Mouse (Mus musculus): ENCODE measurements around the gene Gm20518. TPM values are rescaled to one million over a fixed set of nuclear protein-coding genes. Genes with fewer than 3 reads are reported as not detected.

Gm20518 gene
- polyA plus RNA-seq, 1 experiment = 0.08 TPM

DNA sequence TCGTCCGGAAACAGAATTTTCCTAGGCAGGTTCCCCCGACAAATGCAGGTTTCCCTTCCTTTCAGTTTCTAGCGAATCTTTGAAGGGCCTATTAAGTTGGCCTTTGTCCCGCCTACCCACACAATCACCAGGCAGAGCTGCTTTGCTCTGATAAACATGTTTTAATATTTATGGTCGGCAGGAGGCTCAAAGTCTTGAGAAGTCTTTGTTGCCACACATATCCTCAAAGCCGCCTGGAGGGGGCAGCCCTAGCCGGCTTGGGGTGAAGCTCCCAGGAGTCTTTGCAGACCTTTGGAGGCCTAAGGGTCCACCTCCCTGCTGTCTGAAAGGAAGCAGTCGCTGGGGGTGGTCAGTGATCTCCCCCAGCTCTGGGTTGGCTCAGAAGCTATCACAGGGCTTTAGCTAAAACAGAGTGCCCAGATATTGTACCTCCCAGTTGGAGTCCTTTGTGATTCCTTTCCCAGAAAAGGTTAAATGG is 37.2 kb upstream of the Gm20518 start:
- TF ChIP-seq MAX (IDR thresholded peaks at IDR 0.05; ENCODE audit: low read depth) (no peak), CEBPB (IDR thresholded peaks at IDR 0.05; ENCODE audit: insufficient read depth, poor library complexity, severe bottlenecking) (no peak), TCF12 (IDR thresholded peaks at IDR 0.05; ENCODE audit: insufficient read depth, poor library complexity, severe bottlenecking) (no peak), REST (IDR thresholded peaks at IDR 0.05; ENCODE audit: insufficient read depth, insufficient read length) (no peak), MYOD1 (IDR thresholded peaks at IDR 0.05; ENCODE audit: control insufficient read depth in 1 of 3, insufficient read length in 2 of 3, low read depth in 2 of 3) (no peak), SRF (IDR thresholded peaks at IDR 0.05; ENCODE audit: control insufficient read depth, insufficient read length, low read depth) (no peak), POLR2AphosphoS2 (IDR thresholded peaks at IDR 0.05; ENCODE audit: insufficient read length, low read depth) (no peak), E2F4 (IDR thresholded peaks at IDR 0.05; ENCODE audit: insufficient read depth) (no peak), TCF3 (IDR thresholded peaks at IDR 0.05; ENCODE audit: insufficient read length, low read depth) (no peak), USF1 (IDR thresholded peaks at IDR 0.05; ENCODE audit: low read depth) (no peak), POLR2A (IDR thresholded peaks at IDR 0.05; ENCODE audit: insufficient read length, low read depth) (no peak), MYOG (IDR thresholded peaks at IDR 0.05; ENCODE audit: control insufficient read depth in 1 of 3, insufficient read depth in 1 of 3, insufficient read length in 2 of 3, low read depth in 2 of 3) (no peak)
- Histone ChIP-seq H3K36me3 (ENCODE audit: control insufficient read depth, insufficient read depth) (no peaks in the 10 kb centered on the region), H3K79me2 (ENCODE audit: control insufficient read depth, insufficient read depth) (no peaks in the 10 kb centered on the region), H3K27me3 (ENCODE audit: control insufficient read depth, insufficient read depth, insufficient read length) (peaks cover 12% of the 10 kb centered on the region), H3ac (ENCODE audit: control insufficient read depth, insufficient read length) (peak overlapping the region; percentile 29), H3K4me2 (ENCODE audit: low read depth) (peak overlapping the region; percentile 100), H3K4me3 (peak overlapping the region; percentile 53)

- peak within 1 kb of the TSS; percentile 100 for H3K4me2 ChIP-seq (ENCODE audit: low read depth)
- H3K27me3 ChIP-seq (ENCODE audit: control insufficient read depth, insufficient read depth, insufficient read length) = peaks cover 7% of the 10 kb centered on the region
- TF ChIP-seq POLR2A (IDR thresholded peaks at IDR 0.05; ENCODE audit: insufficient read length, low read depth) (peak; percentile 65), POLR2AphosphoS2 (IDR thresholded peaks at IDR 0.05; ENCODE audit: insufficient read length, low read depth) (no peak), E2F4 (IDR thresholded peaks at IDR 0.05; ENCODE audit: insufficient read depth) (no peak), TCF3 (IDR thresholded peaks at IDR 0.05; ENCODE audit: insufficient read length, low read depth) (no peak)
- no peaks in the 10 kb centered on the region for H3K36me3 ChIP-seq (ENCODE audit: control insufficient read depth, insufficient read depth)
- H3ac ChIP-seq (ENCODE audit: control insufficient read depth, insufficient read length) = peak within 1 kb of the TSS; percentile 29
- H3K79me2 ChIP-seq (ENCODE audit: control insufficient read depth, insufficient read depth) = no peaks in the 10 kb centered on the region
- peak within 1 kb of the TSS; percentile 53 for H3K4me3 ChIP-seq
Observed at GRCm38 (mm10) chr16:17928087-17928580, 36.7 kb upstream of the Gm20518 start, which contains the start of gene Slc25a1. Gene Slc25a1, minus strand, starts transcription at chr16:17928219.

DNA sequence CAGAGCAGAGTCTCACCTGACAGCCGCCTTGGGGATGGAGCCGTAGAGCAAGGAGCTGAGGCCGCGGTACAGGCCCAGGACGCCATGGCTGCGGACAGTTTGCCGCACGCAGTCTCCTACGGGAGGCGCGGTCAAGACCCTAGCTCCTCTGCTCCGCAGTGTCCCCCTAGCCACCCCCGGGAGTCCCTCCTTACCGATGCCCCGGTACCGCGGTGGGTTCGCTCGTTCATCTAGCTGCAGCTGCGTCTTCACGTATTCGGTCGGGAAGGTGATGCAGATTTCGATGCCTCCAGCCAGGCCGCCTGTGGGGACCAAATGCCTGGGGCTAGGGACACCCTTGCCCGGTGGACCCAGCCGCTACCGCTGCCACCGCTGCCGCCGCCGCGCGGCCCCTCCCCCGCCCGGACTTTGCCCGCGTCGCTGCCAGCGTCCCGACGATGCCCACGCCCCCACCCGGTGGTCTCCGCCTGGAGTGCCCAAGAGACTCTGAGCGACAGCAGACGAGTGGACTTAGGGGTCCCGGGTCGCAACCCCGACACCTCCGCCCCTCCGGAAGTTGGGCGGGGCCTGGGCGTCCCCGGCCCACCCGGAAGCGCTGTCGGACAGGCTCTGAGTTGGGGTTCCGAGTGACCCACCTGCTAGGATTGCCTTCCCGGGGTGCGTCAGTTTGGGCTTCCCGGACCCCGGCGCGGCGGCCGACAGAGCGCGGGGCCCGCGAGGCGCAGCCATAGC is 36.0 kb upstream of the Gm20518 start:
- Histone ChIP-seq H3K27me3 (ENCODE audit: control insufficient read depth, insufficient read depth, insufficient read length) (peaks cover 5% of the 10 kb centered on the region), H3K4me3 (peak overlapping the region; percentile 53), H3K79me2 (ENCODE audit: control insufficient read depth, insufficient read depth) (no peaks in the 10 kb centered on the region), H3K36me3 (ENCODE audit: control insufficient read depth, insufficient read depth) (no peaks in the 10 kb centered on the region), H3ac (ENCODE audit: control insufficient read depth, insufficient read length) (peak overlapping the region; percentile 29), H3K4me2 (ENCODE audit: low read depth) (peak overlapping the region; percentile 100)
- TF ChIP-seq MYOD1 (IDR thresholded peaks at IDR 0.05; ENCODE audit: control insufficient read depth in 1 of 3, insufficient read length in 2 of 3, low read depth in 2 of 3) (no peak), E2F4 (IDR thresholded peaks at IDR 0.05; ENCODE audit: insufficient read depth) (no peak), POLR2AphosphoS2 (IDR thresholded peaks at IDR 0.05; ENCODE audit: insufficient read length, low read depth) (no peak)

DNA sequence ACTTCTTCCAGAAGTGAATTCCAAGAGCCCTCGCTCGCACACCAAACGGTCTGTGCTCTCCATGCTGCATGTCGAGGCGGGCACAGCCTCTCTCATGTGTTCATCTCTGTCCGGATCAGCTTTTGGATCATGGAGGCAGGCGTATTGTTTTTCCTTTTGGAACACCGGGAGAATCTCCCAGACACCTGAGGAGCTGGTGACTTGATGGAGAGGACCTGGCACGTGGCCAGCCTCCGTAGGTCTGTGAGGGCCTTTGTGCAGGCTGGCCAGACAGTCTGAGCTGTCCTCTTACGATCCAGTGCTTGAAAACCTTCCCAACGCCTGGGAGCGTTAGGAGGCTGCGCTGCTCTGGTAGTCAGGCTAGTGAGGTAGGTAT is 30.7 kb upstream of the Gm20518 start:
- H3K4me2 ChIP-seq (ENCODE audit: low read depth) = peak overlapping the region; percentile 78
- H3K36me3 ChIP-seq (ENCODE audit: control insufficient read depth, insufficient read depth) = no peaks in the 10 kb centered on the region
- H3K27me3 ChIP-seq (ENCODE audit: control insufficient read depth, insufficient read depth, insufficient read length) = no peaks in the 10 kb centered on the region
- H3K4me3 ChIP-seq = peak overlapping the region; percentile 88
- H3K79me2 ChIP-seq (ENCODE audit: control insufficient read depth, insufficient read depth) = no peaks in the 10 kb centered on the region
- TF ChIP-seq REST (IDR thresholded peaks at IDR 0.05; ENCODE audit: insufficient read depth, insufficient read length) = no peak
- TF ChIP-seq TCF3 (IDR thresholded peaks at IDR 0.05; ENCODE audit: insufficient read length, low read depth) = no peak
- TF ChIP-seq MAX (IDR thresholded peaks at IDR 0.05; ENCODE audit: low read depth) = no peak
- TF ChIP-seq TCF12 (IDR thresholded peaks at IDR 0.05; ENCODE audit: insufficient read depth, poor library complexity, severe bottlenecking) = no peak
- no peak for TF ChIP-seq SRF (IDR thresholded peaks at IDR 0.05; ENCODE audit: control insufficient read depth, insufficient read length, low read depth)
- no peak for TF ChIP-seq E2F4 (IDR thresholded peaks at IDR 0.05; ENCODE audit: insufficient read depth)
- no peak for TF ChIP-seq MYOG (IDR thresholded peaks at IDR 0.05; ENCODE audit: control insufficient read depth in 1 of 3, insufficient read depth in 1 of 3, insufficient read length in 2 of 3, low read depth in 2 of 3)
- TF ChIP-seq MYOD1 (IDR thresholded peaks at IDR 0.05; ENCODE audit: control insufficient read depth in 1 of 3, insufficient read length in 2 of 3, low read depth in 2 of 3) = no peak
- H3ac ChIP-seq (ENCODE audit: control insufficient read depth, insufficient read length) = peak overlapping the region; percentile 60
